Mouse (Mus musculus): ENCODE results near the gene Rpl3. TPM values are rescaled to one million over a fixed set of nuclear protein-coding genes. Genes with fewer than 3 reads are reported as not detected.

The Rpl3 gene
- polyA plus RNA-seq, 1 experiment = 428 TPM

- H3K4me3 ChIP-seq (replicated peaks; ENCODE audit: extremely low read depth, low read depth, low read length) = no peak overlapping the region
- WGBS = 50% methylated on average over 19 of the region's 19 CpGs
- DNase-seq = no peak
Observed at GRCm38 (mm10) chr15:80051092-80051761, 40.4 kb downstream of the Rpl3 start.

GRCm38 (mm10) chr15:80050093-80050492 lies 41.6 kb downstream of the Rpl3 start:
- peaks cover 9% of the 10 kb centered on the region; the same call in 1 of the 2 replicates for H3K4me1 ChIP-seq (ENCODE audit: control insufficient read depth, insufficient read depth, low read length)
- no peak overlapping the region for H3K4me3 ChIP-seq (replicated peaks; ENCODE audit: extremely low read depth, low read depth, low read length)
- no peak for DNase-seq
- TF ChIP-seq CTCF (IDR thresholded peaks at IDR 0.05; ENCODE audit: insufficient read depth, low read length) (no peak), POLR2A (IDR thresholded peaks at IDR 0.05; ENCODE audit: borderline replicate concordance, extremely low read depth, low read depth, low read length) (no peak)
- WGBS = 41% methylated on average over 4 of the region's 4 CpGs

More at GRCm38 (mm10) chr15:80051092-80051761, 40.4 kb downstream of the Rpl3 start:
- peaks cover 9% of the 10 kb centered on the region; the same call in 1 of the 2 replicates for H3K4me1 ChIP-seq (ENCODE audit: control insufficient read depth, insufficient read depth, low read length)
- TF ChIP-seq POLR2A (IDR thresholded peaks at IDR 0.05; ENCODE audit: borderline replicate concordance, extremely low read depth, low read depth, low read length) (no peak), CTCF (IDR thresholded peaks at IDR 0.05; ENCODE audit: insufficient read depth, low read length) (no peak)

- TF ChIP-seq POLR2A (IDR thresholded peaks at IDR 0.05; ENCODE audit: borderline replicate concordance, extremely low read depth, low read depth, low read length) (no peak), CTCF (IDR thresholded peaks at IDR 0.05; ENCODE audit: insufficient read depth, low read length) (no peak)
- 49% methylated on average over 5 of the region's 5 CpGs for WGBS
- Histone ChIP-seq H3K4me3 (replicated peaks; ENCODE audit: extremely low read depth, low read depth, low read length) (no peak overlapping the region), H3K4me1 (ENCODE audit: control insufficient read depth, insufficient read depth, low read length) (peaks cover 4% of the 10 kb centered on the region; the same call in 1 of the 2 replicates)
- DNase-seq = no peak
Observed at GRCm38 (mm10) chr15:80047973-80048372, 43.7 kb downstream of the Rpl3 start.

- no peak for DNase-seq
- Histone ChIP-seq H3K4me3 (replicated peaks; ENCODE audit: extremely low read depth, low read depth, low read length) (no peak overlapping the region), H3K4me1 (ENCODE audit: control insufficient read depth, insufficient read depth, low read length) (peaks cover 3% of the 10 kb centered on the region; the same call in 1 of the 2 replicates)
- TF ChIP-seq CTCF (IDR thresholded peaks at IDR 0.05; ENCODE audit: insufficient read depth, low read length) (no peak), POLR2A (IDR thresholded peaks at IDR 0.05; ENCODE audit: borderline replicate concordance, extremely low read depth, low read depth, low read length) (no peak)
- 64% methylated on average over 2 of the region's 2 CpGs for WGBS
Observed at GRCm38 (mm10) chr15:80047242-80047641, 44.4 kb downstream of the Rpl3 start.

GRCm38 (mm10) chr15:80045749-80046148 lies 45.9 kb downstream of the Rpl3 start:
- no peak for DNase-seq
- 95% methylated on average over 2 of the region's 2 CpGs for WGBS
- Histone ChIP-seq H3K4me1 (ENCODE audit: control insufficient read depth, insufficient read depth, low read length) (no peaks in the 10 kb centered on the region), H3K4me3 (replicated peaks; ENCODE audit: extremely low read depth, low read depth, low read length) (no peak overlapping the region)
- TF ChIP-seq CTCF (IDR thresholded peaks at IDR 0.05; ENCODE audit: insufficient read depth, low read length) (no peak), POLR2A (IDR thresholded peaks at IDR 0.05; ENCODE audit: borderline replicate concordance, extremely low read depth, low read depth, low read length) (no peak)

GRCm38 (mm10) chr15:80044249-80044648 lies 47.4 kb downstream of the Rpl3 start:
- WGBS = 89% methylated on average over 10 of the region's 10 CpGs
- TF ChIP-seq CTCF (IDR thresholded peaks at IDR 0.05; ENCODE audit: insufficient read depth, low read length) = no peak
- no peak for TF ChIP-seq POLR2A (IDR thresholded peaks at IDR 0.05; ENCODE audit: borderline replicate concordance, extremely low read depth, low read depth, low read length)
- no peak for DNase-seq
- Histone ChIP-seq H3K4me3 (replicated peaks; ENCODE audit: extremely low read depth, low read depth, low read length) (no peak overlapping the region), H3K4me1 (ENCODE audit: control insufficient read depth, insufficient read depth, low read length) (no peaks in the 10 kb centered on the region)

- no peaks in the 10 kb centered on the region for H3K4me1 ChIP-seq (ENCODE audit: control insufficient read depth, insufficient read depth, low read length)
- no peak for DNase-seq
- no peak overlapping the region for H3K4me3 ChIP-seq (replicated peaks; ENCODE audit: extremely low read depth, low read depth, low read length)
- TF ChIP-seq POLR2A (IDR thresholded peaks at IDR 0.05; ENCODE audit: borderline replicate concordance, extremely low read depth, low read depth, low read length) = no peak
- TF ChIP-seq CTCF (IDR thresholded peaks at IDR 0.05; ENCODE audit: insufficient read depth, low read length) = no peak
- WGBS = 57% methylated on average over 4 of the region's 4 CpGs
Observed at GRCm38 (mm10) chr15:80042152-80042551, 49.5 kb downstream of the Rpl3 start.

- Histone ChIP-seq H3K4me3 (replicated peaks; ENCODE audit: extremely low read depth, low read depth, low read length) (no peak overlapping the region), H3K4me1 (ENCODE audit: control insufficient read depth, insufficient read depth, low read length) (no peaks in the 10 kb centered on the region)
- WGBS = 100% methylated on average over 2 of the region's 2 CpGs
- TF ChIP-seq CTCF (IDR thresholded peaks at IDR 0.05; ENCODE audit: insufficient read depth, low read length) = no peak
- TF ChIP-seq POLR2A (IDR thresholded peaks at IDR 0.05; ENCODE audit: borderline replicate concordance, extremely low read depth, low read depth, low read length) = no peak
- DNase-seq = no peak
Observed at GRCm38 (mm10) chr15:80038110-80038391, 53.6 kb downstream of the Rpl3 start.

GRCm38 (mm10) chr15:80037255-80038109 lies 54.2 kb downstream of the Rpl3 start:
- no peak for DNase-seq
- Histone ChIP-seq H3K4me1 (ENCODE audit: control insufficient read depth, insufficient read depth, low read length) (no peaks in the 10 kb centered on the region), H3K4me3 (replicated peaks; ENCODE audit: extremely low read depth, low read depth, low read length) (no peak overlapping the region)
- TF ChIP-seq POLR2A (IDR thresholded peaks at IDR 0.05; ENCODE audit: borderline replicate concordance, extremely low read depth, low read depth, low read length) (no peak), CTCF (IDR thresholded peaks at IDR 0.05; ENCODE audit: insufficient read depth, low read length) (no peak)
- WGBS = 49% methylated on average over 11 of the region's 11 CpGs
